Mouse (Mus musculus): ENCODE measurements around the gene Nos1ap.

GRCm38 (mm10) chr1:170303103-170303502 is 286.6 kb downstream of the Nos1ap start:
- no peak for TF ChIP-seq CTCF (IDR thresholded peaks at IDR 0.05; ENCODE audit: borderline replicate concordance, insufficient read depth, low read depth, low read length)
- no peak for TF ChIP-seq POLR2A (IDR thresholded peaks at IDR 0.05; ENCODE audit: borderline replicate concordance, insufficient read depth, low read length)

All from cerebellum, adult 2 months (tissue).